Mouse (Mus musculus): ENCODE measurements around the gene Clcnka. TPM values are rescaled to one million over a fixed set of nuclear protein-coding genes. Genes with fewer than 3 reads are reported as not detected.

Gene Clcnka
- total RNA-seq, 2 experiments from 2014 or later: not detected

DNA sequence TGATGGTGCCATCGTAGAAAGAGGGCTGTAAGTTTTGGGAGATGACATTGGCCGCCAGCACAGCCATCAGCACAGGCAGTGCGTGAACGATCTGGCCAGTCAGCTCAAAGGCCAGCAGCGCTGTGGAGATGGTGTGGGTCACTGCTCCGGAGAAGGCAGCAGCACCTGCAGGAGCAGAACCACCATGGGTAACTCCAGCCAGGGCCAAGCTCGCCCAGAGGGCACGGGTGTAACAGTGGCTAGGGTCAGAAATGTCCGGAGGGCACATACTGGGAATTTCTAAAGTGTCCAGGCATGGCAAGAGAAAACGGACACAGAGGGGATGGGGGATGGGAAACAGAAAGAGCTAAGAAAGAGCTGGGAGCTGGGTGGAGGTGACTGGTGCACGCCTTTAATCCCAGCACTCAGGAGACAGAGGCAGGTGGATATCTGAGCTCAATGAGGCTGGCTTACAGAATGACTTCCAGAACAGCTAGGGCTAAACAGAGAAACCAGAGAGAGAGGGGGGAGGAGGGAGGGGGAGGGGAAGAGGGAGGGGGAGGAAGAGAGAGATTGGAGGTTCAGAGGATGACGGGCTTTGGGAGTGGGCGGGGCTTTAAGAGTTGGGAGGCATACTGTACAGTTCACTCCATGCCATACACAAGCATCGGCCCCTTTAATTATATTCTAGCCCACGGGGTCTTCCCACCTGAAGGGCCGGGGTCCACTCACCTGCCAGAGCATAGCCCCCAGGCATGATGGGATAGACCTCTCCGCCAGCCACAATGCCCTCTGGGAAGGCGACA, 9.0 kb downstream of the Clcnka start:
- intact Hi-C loops (cut with DNase I): loop anchor here (5.0 to 10.0 kb wide), 2 partner anchors 188 to 455 kb away; partner anchors contain the start of gene Ctrc
- DNase-seq (ENCODE audit: low spot score in 2 of 2): no peak

GRCm38 (mm10) chr4:141387933-141388332, 10.6 kb downstream of the Clcnka start:
- no peak for DNase-seq (ENCODE audit: low spot score in 2 of 2)
- intact Hi-C loops (cut with DNase I): loop anchor here (5.0 kb wide), 1 partner anchor 189 kb away; no protein-coding TSS in a partner anchor

DNA sequence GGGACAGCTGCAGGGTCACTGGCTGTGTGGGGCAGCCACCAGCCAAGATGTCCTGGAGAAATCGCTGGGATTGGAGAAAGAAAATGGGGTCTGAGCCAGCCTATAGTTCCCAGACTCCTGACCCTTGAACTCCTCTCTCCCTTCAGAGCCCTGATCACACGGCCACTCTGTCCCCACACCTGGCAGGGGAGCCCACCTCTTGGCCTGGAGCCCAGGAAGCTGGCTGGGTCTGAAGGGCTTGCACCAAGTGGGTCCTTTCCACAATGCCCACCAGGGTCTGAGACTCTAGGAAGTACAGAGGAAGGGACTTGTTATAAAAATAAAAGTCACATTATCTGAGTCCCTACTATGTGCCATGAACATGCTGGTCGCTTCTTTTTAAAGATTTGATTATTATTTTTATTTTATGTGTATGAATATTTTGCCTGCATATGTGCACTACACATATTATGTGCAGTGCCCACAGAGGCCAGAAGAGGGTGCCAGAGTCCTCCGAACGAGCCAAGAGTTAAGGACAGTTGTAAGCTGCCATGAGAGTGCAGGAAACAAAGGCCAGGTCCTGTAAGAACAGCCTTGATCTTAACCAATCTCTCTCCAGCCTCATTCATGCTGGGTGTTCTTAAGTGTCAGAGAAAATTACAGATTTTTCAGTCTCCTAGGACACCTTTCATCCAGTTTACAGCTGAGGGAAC, 11.3 kb downstream of the Clcnka start:
- DNase-seq (ENCODE audit: low spot score in 2 of 2): peak; percentile 69 to 86
- intact Hi-C loops (cut with DNase I): loop anchor here (5.0 kb wide), 1 partner anchor 190 kb away; no protein-coding TSS in a partner anchor

GRCm38 (mm10) chr4:141386150-141386549, 12.4 kb downstream of the Clcnka start:
- DNase-seq (ENCODE audit: low spot score in 2 of 2): no peak
- intact Hi-C loops (cut with DNase I): loop anchor here (5.0 kb wide), 1 partner anchor 191 kb away; no protein-coding TSS in a partner anchor

- DNase-seq (ENCODE audit: low spot score in 2 of 2): peak in 1 of 2 experiments; percentile 49
- intact Hi-C loops (cut with DNase I): loop anchor here (5.0 kb wide), 1 partner anchor 192 kb away; no protein-coding TSS in a partner anchor
These were observed 13.2 kb downstream of the Clcnka start for GRCm38 (mm10) chr4:141385275-141385674.

DNA sequence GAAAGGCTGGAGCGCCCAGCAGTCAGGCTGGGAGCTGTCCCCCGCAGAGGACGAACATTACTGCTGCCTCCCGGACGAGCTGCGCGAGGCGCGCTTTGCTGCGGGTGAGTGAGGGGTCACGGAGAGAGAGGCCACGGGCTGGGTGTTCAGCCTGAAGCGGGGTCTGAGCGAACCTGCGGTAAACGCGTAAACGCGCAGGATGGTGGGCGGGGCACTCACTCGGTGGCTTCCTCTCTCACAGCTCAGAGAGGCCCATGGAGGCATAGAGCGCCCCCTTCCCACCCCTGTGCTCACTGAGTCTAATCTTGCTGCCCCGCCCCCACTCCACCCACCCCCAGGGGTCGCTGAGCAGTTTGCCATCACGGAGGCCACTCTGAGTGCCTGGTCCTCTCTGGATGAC, 16.1 kb downstream of the Clcnka start:
- no peak for DNase-seq (ENCODE audit: low spot score in 2 of 2)
- intact Hi-C loops (cut with DNase I): no loop called here

DNA sequence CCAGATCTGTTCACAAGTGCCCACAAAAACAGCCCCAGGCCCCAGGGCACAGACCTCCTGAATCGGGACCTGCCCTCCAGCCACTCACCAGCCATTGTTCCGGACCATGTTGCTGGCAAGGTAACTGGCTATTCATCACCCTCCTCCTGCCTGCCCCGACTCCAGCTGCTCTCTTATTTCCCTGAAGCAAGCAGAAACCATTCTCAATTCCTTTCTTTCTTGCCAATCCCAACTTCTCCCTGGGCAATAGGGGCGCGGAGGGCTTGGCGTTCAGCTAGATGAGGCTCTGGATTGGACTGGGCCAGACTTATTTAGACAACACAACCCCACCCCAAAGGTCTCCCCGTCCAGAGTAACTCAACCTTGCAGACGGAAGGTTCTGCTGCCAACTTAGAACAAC, 18.9 kb downstream of the Clcnka start:
- DNase-seq (ENCODE audit: low spot score in 2 of 2): no peak
- intact Hi-C loops (cut with DNase I): no loop called here

- intact Hi-C loops (cut with DNase I): no loop called here
- DNase-seq (ENCODE audit: low spot score in 2 of 2): no peak
These were observed 26.1 kb downstream of the Clcnka start for GRCm38 (mm10) chr4:141372426-141372825.

GRCm38 (mm10) chr4:141367997-141368791, 30.3 kb downstream of the Clcnka start, which contains the start of gene Fam131c:
Fam131c (plus strand) TSS chr4:141368220.
- intact Hi-C loops (cut with DNase I): no loop called here
- DNase-seq (ENCODE audit: low spot score in 2 of 2): no peak

DNA sequence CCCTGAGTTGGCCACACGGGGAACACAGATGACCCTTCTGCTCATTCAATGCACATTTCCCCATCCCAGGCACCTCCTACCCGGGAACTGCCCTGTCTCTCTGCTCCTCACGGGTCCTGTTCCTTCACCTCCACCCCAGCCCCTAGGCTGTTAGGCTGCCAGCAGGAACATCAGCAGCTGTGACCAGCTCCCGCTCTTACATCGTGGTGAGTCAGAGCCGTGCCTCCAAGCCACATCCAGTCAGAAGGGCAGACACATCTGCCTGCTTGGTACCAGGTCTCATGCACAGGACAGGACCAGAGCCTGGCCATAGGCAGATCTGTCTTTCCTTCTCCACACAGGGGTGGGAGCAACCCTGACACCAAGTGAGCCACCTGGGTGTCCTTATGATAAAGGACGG, 32.6 kb downstream of the Clcnka start:
- intact Hi-C loops (cut with DNase I): no loop called here
- no peak for DNase-seq (ENCODE audit: low spot score in 2 of 2)

- intact Hi-C loops (cut with DNase I): no loop called here
- no peak for DNase-seq (ENCODE audit: low spot score in 2 of 2)
These were observed 33.4 kb downstream of the Clcnka start for GRCm38 (mm10) chr4:141365126-141365525.

- intact Hi-C loops (cut with DNase I): loop anchor here (1.0 to 5.0 kb wide), 3 partner anchors 90 to 216 kb away; partner anchors contain the start of gene Fbxo42
- peak; percentile 75 to 88 for DNase-seq (ENCODE audit: low spot score in 2 of 2)
These were observed 35.5 kb downstream of the Clcnka start for GRCm38 (mm10) chr4:141362937-141363548.

GRCm38 (mm10) chr4:141360846-141361245, 37.7 kb downstream of the Clcnka start:
- no peak for DNase-seq (ENCODE audit: low spot score in 2 of 2)

DNA sequence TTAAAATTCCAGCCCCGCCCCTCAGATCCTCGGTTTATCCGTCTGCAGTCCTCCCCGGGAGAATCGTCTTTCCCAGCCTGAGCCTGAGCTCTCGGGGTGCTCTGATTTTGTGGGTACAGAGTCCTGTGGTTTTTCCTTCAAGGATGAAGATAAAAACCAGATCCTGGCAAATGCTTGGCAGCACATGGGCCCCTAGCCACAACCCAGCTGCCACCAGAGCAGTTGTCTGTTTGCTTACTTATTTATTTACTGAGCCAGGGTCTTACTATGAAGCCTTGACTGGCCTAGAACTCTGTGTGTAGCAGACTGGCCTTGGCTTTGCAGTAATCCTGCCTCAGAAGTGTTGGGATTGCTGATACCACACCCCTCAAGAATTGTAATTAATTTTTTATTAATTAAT, 39.3 kb downstream of the Clcnka start:
- intact Hi-C loops (cut with DNase I): no loop called here

More at GRCm38 (mm10) chr4:141360846-141361245, 37.7 kb downstream of the Clcnka start:
- intact Hi-C loops (cut with DNase I): loop anchor here (5.0 kb wide), 2 partner anchors 159 to 214 kb away; partner anchors contain the start of gene Fbxo42

DNA sequence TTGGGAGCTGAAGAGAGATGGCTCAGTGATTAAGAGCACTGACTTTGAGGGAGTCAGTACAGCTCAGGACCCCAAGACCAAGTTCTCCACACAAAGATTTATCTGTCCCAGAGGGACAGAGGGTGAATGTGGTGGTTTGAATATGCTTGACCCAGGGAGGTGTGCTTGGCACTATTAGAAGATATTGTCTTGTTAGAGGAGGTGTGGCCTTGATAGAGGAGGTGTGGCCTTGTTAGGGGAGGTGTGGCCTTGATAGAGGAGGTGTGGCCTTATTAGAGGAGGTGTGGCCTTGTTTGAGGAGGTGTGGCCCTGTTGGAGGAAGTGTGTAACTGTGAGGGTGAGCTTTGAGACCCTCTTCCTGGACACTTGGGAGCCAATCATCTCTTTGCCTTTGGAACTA, 40.7 kb downstream of the Clcnka start:
- intact Hi-C loops (cut with DNase I): no loop called here
- no peak for DNase-seq (ENCODE audit: low spot score in 2 of 2)

More for the DNA sequence above, 39.3 kb downstream of the Clcnka start:
- DNase-seq (ENCODE audit: low spot score in 2 of 2): no peak

- intact Hi-C loops (cut with DNase I): no loop called here
These were observed 44.7 kb downstream of the Clcnka start for GRCm38 (mm10) chr4:141353868-141354267.

DNA sequence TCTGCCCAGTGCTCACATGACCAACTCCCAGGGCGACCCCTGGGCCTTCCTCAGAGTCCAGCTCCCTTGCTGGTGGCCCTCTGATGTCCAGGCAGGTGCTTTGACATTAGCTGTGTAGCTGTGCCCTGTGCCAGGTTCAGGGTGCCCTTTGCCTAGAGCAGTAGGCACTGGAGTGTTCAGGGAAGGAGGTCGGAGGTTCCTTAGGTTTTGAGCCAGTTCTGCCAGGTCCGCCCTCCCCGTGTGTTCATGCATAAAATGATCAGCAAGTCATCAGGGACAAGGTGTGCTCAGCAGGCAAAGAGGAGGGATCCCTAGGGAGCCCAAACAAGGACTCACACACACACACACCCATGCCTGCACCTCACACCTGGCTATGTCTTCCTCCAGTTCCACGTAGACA, 45.5 kb downstream of the Clcnka start:
- no peak for DNase-seq (ENCODE audit: low spot score in 2 of 2)
- intact Hi-C loops (cut with DNase I): no loop called here

More at GRCm38 (mm10) chr4:141353868-141354267, 44.7 kb downstream of the Clcnka start:
- DNase-seq (ENCODE audit: low spot score in 2 of 2): no peak

DNA sequence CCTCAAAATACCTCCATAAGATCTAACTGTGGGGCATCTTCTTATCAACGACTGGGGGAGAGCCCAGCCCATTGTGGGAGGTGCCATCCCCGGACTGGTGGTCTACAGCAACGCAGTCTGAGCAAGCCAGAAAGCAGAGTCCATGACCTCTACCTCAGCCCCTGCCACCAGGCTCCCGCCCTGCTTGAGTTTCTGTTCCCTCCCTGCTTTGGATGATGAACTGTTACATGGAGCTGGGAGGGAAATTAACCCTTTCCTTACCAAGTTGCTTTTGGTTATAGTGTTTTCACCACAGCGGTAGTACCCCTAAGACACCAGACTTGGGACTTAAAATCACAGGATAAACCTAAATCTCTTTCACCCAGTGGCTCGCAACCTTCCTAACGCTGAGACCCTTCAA, 46.6 kb downstream of the Clcnka start:
- intact Hi-C loops (cut with DNase I): no loop called here
- no peak for DNase-seq (ENCODE audit: low spot score in 2 of 2)

GRCm38 (mm10) chr4:141350015-141350414, 48.5 kb downstream of the Clcnka start:
- intact Hi-C loops (cut with DNase I): no loop called here
- no peak for DNase-seq (ENCODE audit: low spot score in 2 of 2)

Data from left cerebral cortex, postnatal 14 days (tissue).